Mouse (Mus musculus) erythroblast, embryonic 14.5 days (primary cell): ENCODE results near the gene Ccdc186.

Experiments used
- GATA1 ChIP-seq: IDR thresholded peaks from 2 replicates; pipeline ENCODE4 v1.6.1; 2012; ENCODE audit warnings: low read length, inconsistent platforms, mixed read lengths
- TAL1 ChIP-seq: IDR thresholded peaks from 3 replicates; pipeline ENCODE4 v1.6.1; 2012; ENCODE audit warnings: low read length, inconsistent platforms, mixed read lengths

DNA sequence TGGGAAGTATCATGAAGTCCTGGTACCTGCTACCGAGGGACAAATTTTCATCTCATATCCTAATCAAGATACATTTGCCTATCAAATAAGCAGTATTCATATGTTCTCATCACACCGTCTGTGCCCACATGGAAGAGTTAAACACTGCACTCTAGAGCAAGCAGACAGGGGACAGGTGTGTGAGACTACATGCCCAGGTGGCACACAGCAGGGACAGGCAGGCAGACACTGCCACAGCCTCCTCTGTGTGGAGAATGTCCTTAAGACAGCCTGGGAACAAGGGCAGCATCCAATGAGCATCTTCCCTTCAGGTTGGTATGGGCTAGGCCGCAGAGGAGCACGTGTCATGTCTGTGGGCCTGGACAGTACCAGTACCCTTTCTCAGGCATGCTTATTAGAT is 59.3 kb downstream of the Ccdc186 start:
- no peak for TF ChIP-seq TAL1
- TF ChIP-seq GATA1: no peak
